Mouse (Mus musculus) spleen, adult 12 weeks (tissue): ENCODE measurements at regions not wholly inside any gene's neighbourhood (a gene's known extent, or its start where the extent isn't known, plus 50 kb on each side); places are given as distances from the start of the nearest gene placed in this dataset.

Experiments
- DNase-seq: peaks from one replicate; pipeline ENCODE4 v3.0.0; 2022; ENCODE audit warnings: low spot score

DNA sequence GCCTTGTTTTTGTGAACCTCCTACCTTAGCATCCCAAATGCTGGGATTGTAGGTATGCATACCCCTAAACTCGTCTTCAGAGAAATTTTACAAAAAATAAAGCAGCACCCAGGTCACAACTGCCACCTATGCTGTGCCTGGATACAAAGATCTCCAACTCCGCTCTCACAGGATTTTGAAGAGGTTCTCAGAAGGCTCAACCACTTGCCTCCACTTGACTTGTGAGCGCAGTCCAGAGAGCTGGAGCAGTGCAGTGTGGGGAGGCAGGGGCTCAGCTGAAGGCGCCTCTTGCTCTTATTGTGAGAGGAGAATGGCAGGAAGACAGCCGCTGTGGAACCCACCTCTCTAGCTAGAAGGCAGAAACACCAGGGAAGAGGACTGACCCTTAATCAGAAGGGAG, 182.9 kb downstream of the Rap2a start:
- no peak for DNase-seq

DNA sequence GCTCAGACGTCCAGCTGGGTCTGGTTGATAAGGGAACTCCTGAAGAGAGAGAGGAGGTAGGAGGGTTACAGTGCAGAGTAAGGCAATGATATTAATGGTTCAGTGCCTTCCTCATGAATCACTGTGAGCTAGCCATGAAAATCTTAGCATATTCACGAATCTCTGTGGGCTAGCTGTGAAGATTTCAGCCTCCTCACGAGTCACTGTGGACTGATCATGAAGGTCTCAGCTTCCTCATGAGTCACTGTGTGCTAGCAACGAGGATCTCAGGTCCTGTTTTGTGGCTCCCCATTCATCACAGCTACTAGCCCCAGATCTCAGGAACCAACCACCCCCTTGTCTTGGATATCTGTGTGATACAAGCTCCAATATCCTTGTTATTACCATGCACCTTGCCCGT, 191.4 kb downstream of the Rap2a start:
- DNase-seq: no peak

DNA sequence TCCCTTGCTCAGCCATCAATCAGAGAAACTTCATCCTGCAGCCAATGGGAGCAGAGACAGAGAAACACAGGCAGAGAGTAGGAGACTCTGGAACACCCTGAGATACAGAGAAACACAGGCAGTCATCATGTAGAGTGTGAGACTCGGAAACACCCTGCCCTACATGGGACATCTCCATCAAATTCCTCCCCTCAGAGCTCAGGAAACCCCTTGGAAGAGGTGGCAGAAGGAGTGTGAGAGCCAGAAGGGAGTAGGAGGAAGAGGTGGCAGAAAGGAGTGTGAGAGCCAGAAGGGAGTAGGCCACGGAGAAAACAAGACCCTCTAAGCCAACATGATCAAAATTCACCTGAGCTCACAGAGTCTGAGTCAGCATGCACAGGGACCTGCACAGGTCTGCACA, 197.5 kb downstream of the Rap2a start:
- no peak for DNase-seq

DNA sequence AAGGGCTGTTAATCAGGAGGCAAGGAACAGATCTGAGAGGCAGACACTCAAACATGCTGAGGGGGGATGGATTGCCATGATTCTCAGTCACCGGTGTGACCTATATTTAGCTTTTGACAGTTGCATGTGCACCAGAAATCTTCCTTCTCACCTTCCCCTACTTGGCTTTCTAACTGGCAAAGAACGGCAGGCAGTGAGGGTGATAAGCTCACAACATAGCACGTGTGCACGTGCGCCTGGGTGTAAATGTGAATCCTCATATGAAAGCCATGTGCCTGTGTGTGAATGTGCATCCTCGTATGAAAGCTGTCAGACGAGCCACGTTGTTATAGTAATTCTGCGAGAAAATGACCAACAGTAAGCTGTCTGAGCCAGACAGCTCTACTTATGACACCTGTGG, 200.3 kb downstream of the Rap2a start:
- no peak for DNase-seq

DNA sequence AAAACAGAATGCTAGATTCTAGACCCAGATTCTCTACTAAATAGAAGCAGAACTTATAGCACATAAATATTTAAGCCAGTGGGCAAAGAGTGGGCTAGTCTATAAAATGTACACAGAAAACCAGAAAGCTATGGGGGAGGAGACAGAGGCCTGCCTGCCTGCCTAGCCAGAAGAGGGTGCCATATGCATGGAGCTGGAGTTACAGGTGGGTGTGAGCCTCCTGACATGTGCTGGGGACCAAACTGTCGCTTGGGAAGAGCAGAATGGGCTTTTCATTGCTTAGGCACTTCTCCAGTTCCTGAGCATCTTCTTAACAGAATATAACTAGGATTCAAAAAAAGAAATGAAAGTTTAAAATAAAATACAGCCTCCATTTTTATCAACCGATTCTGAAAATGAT, 200.8 kb downstream of the Rap2a start:
- DNase-seq: no peak

DNA sequence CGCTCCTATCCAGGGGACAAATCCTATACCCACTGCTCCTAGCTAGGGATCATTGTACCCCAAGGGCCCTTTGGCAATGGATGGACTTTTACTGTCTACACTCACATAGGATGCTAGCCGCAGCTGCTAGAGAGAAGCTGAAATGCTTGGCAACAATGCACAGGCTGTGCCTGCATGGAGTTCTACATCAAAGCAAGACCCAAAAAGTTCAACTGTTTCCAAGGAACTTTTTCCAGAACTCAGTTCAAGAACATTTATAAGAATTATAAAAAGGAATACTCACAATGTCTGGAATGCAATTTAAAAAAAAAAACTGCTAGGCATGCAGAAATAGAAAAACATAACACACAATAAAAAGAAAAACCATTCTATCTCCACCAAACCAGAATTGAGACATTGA, 202.0 kb downstream of the Rap2a start:
- DNase-seq: no peak

DNA sequence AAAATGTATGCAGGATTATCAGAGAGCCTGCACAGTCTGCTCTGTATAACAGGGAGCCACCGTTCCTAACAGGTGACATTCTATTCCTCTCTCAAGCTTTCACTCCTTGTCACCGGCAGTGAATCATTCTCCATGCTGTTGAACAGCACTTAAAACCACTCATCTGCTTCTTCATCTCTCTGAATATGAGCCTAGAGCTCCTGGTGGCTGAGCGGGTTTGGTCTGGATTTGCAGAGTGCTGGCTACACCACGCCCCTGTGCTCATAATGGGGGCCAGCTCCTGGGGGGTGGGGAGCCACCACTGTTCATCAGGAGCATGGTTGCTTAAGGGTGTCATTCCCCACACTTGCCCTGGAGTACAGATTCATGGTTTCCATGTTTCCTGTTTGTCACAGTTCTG, 207.0 kb downstream of the Rap2a start:
- no peak for DNase-seq

DNA sequence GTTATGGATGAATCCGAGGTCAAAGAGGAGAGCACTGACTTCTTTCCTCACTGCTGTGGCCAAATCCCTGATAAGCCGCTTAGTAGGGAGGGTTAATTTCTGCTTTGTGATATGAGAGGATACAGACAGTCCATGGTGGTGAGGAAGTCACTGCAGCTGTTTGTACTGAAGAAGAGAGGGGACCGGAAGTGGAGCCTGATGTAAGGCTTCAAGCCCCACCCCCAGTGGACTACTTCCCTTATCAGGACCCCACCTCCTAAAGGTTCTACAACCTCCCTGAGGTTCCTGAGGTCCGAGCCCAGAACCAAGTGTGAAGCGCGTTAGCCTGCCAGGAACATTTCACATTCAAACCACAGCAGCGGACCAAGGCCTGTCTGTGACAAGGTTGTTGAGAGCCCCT, 207.6 kb downstream of the Rap2a start:
- DNase-seq: no peak

DNA sequence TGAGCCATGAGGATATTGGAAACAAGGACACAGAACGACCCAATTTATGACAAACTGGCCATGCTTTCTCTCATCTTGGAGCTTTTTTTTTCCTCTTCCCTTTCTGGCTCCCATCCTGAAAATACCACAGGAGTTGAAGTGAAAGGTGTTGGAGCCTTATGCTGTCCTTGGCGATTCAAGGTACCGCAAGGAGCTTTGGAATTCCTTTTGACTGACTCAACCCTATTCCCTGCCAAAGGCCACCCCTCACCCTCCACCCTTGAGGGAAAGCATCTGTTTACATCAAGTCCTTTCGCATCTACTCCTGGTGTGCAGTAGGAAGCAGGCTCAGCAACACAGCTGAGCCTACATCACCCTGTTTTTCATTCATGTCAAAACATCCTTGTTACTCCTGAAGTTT, 208.5 kb downstream of the Rap2a start:
- DNase-seq: no peak

- DNase-seq: no peak
Observed at GRCm38 (mm10) chr14:120699378-120699777, 211.6 kb upstream of the Ipo5 start.

GRCm38 (mm10) chr14:120705301-120705801, 205.7 kb upstream of the Ipo5 start:
- DNase-seq: no peak

GRCm38 (mm10) chr14:120710782-120711181, 200.2 kb upstream of the Ipo5 start:
- DNase-seq: no peak

- DNase-seq: no peak
Observed at GRCm38 (mm10) chr14:120720464-120721445, 190.3 kb upstream of the Ipo5 start.

- no peak for DNase-seq
Observed at GRCm38 (mm10) chr14:120721593-120722461, 189.2 kb upstream of the Ipo5 start.

- DNase-seq: no peak
Observed at GRCm38 (mm10) chr14:120722546-120723112, 188.4 kb upstream of the Ipo5 start.

GRCm38 (mm10) chr14:120728107-120728506, 182.9 kb upstream of the Ipo5 start:
- no peak for DNase-seq

DNA sequence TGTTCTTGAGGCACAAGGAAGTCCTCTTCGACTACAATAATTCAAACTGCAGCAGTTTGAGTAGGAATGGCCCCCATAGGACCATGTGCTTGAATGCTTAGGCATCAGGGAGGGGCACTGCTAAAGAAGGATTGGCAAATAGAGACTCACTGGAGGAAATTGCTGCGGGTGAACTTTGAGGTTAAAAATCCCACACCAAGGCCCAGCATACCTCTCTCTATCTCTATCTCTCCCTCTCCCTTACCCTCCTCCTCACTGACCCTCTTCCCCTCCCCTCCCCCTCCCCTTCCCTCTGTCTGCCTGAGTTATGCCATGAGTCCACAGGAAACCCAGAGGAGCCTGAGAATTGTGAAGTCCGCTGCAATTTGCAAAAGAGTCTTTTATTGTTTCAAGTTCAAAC, 180.8 kb upstream of the Ipo5 start:
- no peak for DNase-seq

GRCm38 (mm10) chr14:120731679-120732281, 179.2 kb upstream of the Ipo5 start:
- no peak for DNase-seq

DNA sequence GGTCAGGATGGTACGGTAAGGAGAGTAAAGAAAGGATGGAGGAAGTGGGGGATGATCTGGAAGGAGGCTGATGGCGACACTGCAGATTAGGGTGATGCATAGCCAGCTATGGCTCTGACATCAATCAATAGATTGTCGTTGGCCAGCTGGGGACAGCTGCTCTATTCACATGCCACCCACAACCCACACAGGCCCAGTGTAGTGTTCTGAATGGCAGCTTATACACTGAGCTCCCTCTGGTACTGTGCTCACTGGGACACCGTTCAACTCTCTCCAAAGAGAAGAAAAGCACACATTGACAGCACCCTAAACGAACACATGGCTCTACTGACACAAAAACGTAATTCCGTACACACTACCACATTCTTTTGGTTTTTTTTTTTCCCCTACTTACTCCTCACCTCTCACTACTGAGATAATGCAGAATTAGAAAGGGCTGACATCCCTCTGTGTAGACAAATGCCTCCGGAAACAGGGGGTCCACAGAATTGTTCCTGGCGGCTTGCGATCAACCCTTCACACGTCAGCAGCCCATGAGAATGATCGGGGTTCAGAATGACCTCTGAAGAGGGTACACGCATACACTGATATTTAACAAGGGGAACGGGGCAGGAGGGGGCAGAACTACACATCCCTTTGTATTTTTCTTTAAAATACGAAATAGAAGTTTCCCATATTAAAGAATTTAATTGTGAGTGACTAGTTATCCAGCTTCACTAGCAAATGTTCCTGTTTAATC, 178.5 kb upstream of the Ipo5 start:
- no peak for DNase-seq

DNA sequence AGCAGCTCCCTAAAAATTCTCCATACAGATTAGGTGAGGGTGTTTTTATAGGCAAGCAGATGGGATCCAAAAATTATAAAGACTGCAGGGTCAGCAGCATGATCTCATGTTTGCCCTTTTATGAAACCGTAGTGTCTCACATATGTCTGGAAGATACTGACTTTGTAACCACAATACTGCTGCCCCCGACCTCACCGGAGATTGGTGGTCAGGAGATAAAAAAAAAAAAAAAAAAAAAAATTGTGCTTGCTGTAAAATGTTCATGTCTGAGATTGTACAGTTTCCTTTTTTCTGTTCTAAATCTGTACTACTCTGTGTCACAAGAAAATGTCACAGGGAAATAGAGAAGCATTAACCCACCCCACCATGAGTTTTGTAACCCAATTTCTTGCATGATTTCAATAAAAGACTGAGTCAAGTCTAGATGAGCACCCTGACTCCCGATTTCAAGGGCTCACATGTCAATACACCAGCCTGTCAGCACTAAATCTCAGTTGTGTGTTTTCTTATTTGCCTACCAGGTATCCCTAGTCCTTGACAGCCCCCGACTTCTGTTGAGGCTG, 169.5 kb upstream of the Ipo5 start:
- no peak for DNase-seq

DNA sequence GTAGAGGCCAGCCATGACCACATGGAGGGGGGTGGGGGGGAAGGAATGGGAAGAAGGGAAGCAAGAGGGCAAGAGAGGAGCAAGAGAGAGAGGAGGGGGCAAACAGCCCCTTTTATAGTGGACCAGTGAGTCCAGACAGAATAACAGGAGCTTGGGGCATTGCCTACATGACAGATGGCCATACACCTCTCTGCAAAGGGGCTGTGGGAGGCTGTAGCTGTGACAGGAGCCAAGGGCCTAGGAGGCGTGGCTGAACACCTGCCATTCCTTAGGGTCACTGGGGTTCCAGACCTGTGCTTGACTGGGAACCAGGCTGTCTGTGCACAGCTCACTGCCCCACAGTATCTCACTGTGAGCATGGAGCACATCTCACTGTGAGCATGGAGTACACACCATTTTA, 157.0 kb upstream of the Ipo5 start:
- no peak for DNase-seq
